Mouse (Mus musculus) G1E (cell line): ENCODE data around the gene Alg1.

ENCODE experiments used
- CTCF ChIP-seq: IDR thresholded peaks from 2 replicates; pipeline ENCODE4 v1.5.1; 2012; ENCODE audit warnings: low read depth, low read length, inconsistent platforms, mixed read lengths
- GATA1 ChIP-seq: IDR thresholded peaks from 2 replicates; pipeline ENCODE4 v1.6.1; 2012; ENCODE audit warnings: borderline replicate concordance, low read length, inconsistent platforms, mixed read lengths
- GATA2 ChIP-seq: IDR thresholded peaks from 2 replicates; pipeline ENCODE4 v1.6.1; 2012; ENCODE audit warnings: low read depth, low read length, inconsistent platforms, borderline replicate concordance
- POLR2AphosphoS5 ChIP-seq: IDR thresholded peaks from 2 replicates; pipeline ENCODE4 v1.6.1; 2012; ENCODE audit warnings: low read depth, low read length, inconsistent platforms; ENCODE audit not compliant: insufficient replicate concordance
- TAL1 ChIP-seq: conservative IDR thresholded peaks from 2 replicates; pipeline ENCODE4 v1.6.1; 2012; ENCODE audit warnings: low read depth, low read length, inconsistent platforms, mixed read lengths

DNA sequence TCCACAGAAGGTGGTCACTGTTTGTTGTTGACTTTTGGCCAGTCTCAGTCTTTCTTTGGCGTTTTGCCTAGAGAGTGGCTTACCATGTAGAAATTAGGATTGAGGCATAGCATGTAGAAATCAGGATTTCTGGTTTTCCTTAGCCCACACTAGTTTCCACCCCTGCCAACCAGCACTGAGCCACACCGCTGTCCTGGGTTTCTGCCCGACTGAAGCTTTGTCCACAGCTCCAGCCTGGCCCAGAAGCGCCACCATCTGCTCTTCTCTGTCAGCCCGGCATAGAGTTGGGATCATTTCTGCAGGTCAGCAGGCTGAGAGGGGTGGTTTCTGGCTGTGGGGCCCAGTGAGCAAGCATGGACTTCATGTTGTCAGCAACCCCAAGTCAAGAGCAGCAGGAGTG is 48.5 kb upstream of the Alg1 start:
- TF ChIP-seq CTCF (no peak), POLR2AphosphoS5 (no peak), GATA1 (no peak), GATA2 (no peak), TAL1 (no peak)
